Mouse (Mus musculus) lung, embryonic 14.5 days (tissue): ENCODE data around the gene Clstn3. TPM values are rescaled to one million over a fixed set of nuclear protein-coding genes. Genes with fewer than 3 reads are reported as not detected.
A peak's percentile ranks its signal among the peaks of the same experiment; 100 is the strongest.

Experiments
- ATAC-seq: fragments of 200-750 bp; cut with Nextera tagmentation; 2 replicates; pipeline ENCODE4 v1.8.0; 2017; ENCODE audit warnings: mild to moderate bottlenecking, moderate TSS enrichment, moderate library complexity; ENCODE audit not compliant: insufficient read depth
- DNase-seq: peaks from one replicate; pipeline ENCODE4 v3.0.0-alpha.2; 2015
- H3K27ac ChIP-seq: fragments of 300-500 bp; sonication (generic); 2 replicates; pipeline ENCODE4 v1.5.1; 2014; ENCODE audit warnings: low read depth, mild to moderate bottlenecking, moderate library complexity
- H3K27me3 ChIP-seq: fragments of 300-500 bp; sonication (generic); 2 replicates; pipeline ENCODE4 v1.6.1; 2014; ENCODE audit warnings: low read length, control low read depth; ENCODE audit not compliant: insufficient read depth
- H3K36me3 ChIP-seq: fragments of 300-500 bp; sonication (generic); 2 replicates; pipeline ENCODE4 v1.6.1; 2014; ENCODE audit warnings: control low read depth; ENCODE audit not compliant: insufficient read depth
- H3K4me1 ChIP-seq: fragments of 300-500 bp; sonication (generic); 2 replicates; pipeline ENCODE4 v1.6.1; 2014; ENCODE audit warnings: antibody characterized with exemption, control low read depth; ENCODE audit not compliant: insufficient read depth
- H3K4me2 ChIP-seq: fragments of 300-500 bp; sonication (generic); 2 replicates; pipeline ENCODE4 v1.6.1; 2014; ENCODE audit warnings: mild to moderate bottlenecking
- H3K4me3 ChIP-seq: fragments of 300-500 bp; sonication (generic); 2 replicates; pipeline ENCODE4 v1.5.1; 2014; ENCODE audit warnings: low read depth, low read length
- H3K9ac ChIP-seq: fragments of 300-500 bp; sonication (generic); 2 replicates; pipeline ENCODE4 v1.6.1; 2014
- H3K9me3 ChIP-seq: fragments of 300-500 bp; sonication (generic); 2 replicates; pipeline ENCODE4 v1.6.1; 2016; ENCODE audit warnings: low read depth, low read length, control low read depth
- CTCF ChIP-seq: IDR thresholded peaks from 2 replicates; pipeline ENCODE4 v1.5.1; 2016; ENCODE audit warnings: antibody characterized with exemption, low read depth
- WGBS: fragments of 180-500 bp; shearing (Covaris S2); extraction: QIAGEN DNeasy Blood & Tissue Kit; methylation state at CpG from one replicate; pipeline ENCODE4 v1.1.7; 2014; 5-methylcytosine and 5-hydroxymethylcytosine counted together
- polyA plus RNA-seq: library from polyadenylated mRNA; unstranded; fragments of >200 nt; fragmentation: Nextera tagmentation; extraction: Ambion mirVana; gene quantifications from 2 replicates; pipeline ENCODE4 v1.2.1, GENCODE M21; 2014

The Clstn3 gene
- polyA plus RNA-seq, 1 experiment from 2014 or later = 1.9 TPM

DNA sequence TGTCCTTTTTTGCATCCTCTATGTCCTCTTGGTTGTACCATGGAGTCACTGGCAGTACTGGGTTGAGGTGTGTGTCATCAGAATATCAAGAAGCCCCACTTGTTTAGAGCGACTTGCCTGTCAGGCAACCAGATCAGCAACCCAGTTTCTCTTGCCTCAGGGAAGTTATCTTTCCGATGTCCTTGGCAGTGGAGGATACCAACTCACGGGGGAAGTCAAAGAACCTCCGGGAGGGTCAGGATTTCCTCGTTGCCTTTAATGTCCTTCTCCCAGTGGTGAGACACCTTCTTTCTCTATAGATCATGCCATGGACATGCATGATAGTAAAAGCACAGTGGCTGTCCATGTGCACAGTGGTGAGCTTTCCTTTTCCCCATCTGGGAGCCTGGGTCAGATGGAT, 37.4 kb upstream of the Clstn3 start:
- WGBS = 79% methylated on average over 5 of the region's 5 CpGs
- H3K4me1 ChIP-seq = no peaks in the 10 kb centered on the region
- no peak for ATAC-seq
- no peaks in the 10 kb centered on the region for H3K27me3 ChIP-seq
- no peak overlapping the region for H3K4me3 ChIP-seq
- no peak for TF ChIP-seq CTCF
- no peak overlapping the region for H3K4me2 ChIP-seq
- H3K27ac ChIP-seq = no peak overlapping the region
- H3K9ac ChIP-seq = no peak overlapping the region
- no peaks in the 10 kb centered on the region for H3K36me3 ChIP-seq
- DNase-seq = no peak
- H3K9me3 ChIP-seq = no peaks in the 10 kb centered on the region

DNA sequence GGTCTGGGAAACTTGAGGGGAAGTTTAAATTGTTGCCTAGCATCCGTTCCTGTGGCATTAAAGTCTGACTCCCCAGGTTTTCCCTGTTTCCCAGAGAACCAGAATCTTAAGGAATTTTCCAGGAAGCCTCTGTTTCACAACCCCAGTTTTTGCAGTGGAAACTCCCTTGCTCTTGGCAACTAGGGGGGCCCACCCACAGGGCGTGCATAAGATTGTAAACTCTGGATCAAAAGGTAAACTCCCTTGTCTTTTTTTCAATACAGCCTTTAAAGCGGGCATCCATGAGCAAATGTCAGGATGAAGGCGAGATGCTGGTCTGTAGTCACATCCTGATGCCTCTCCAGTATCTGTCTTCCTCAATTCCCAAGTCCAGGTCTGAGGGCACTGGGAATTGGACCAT, 36.9 kb upstream of the Clstn3 start:
- no peak overlapping the region for H3K27ac ChIP-seq
- 69% methylated on average over 4 of the region's 4 CpGs for WGBS
- no peak for ATAC-seq

GRCm38 (mm10) chr6:124499914-124500566, 35.4 kb upstream of the Clstn3 start:
- Histone ChIP-seq H3K4me3 (no peak overlapping the region), H3K4me2 (no peak overlapping the region), H3K36me3 (no peaks in the 10 kb centered on the region), H3K4me1 (no peaks in the 10 kb centered on the region), H3K27me3 (no peaks in the 10 kb centered on the region), H3K9me3 (no peaks in the 10 kb centered on the region), H3K27ac (no peak overlapping the region), H3K9ac (no peak overlapping the region)
- 39% methylated on average over 10 of the region's 10 CpGs for WGBS
- TF ChIP-seq CTCF = no peak
- no peak for DNase-seq
- ATAC-seq = no peak

More for the DNA sequence above, 36.9 kb upstream of the Clstn3 start:
- Histone ChIP-seq H3K4me3 (no peak overlapping the region), H3K4me1 (no peaks in the 10 kb centered on the region), H3K9ac (no peak overlapping the region), H3K27me3 (no peaks in the 10 kb centered on the region), H3K36me3 (no peaks in the 10 kb centered on the region), H3K9me3 (no peaks in the 10 kb centered on the region), H3K4me2 (no peak overlapping the region)
- DNase-seq = no peak
- TF ChIP-seq CTCF = no peak

DNA sequence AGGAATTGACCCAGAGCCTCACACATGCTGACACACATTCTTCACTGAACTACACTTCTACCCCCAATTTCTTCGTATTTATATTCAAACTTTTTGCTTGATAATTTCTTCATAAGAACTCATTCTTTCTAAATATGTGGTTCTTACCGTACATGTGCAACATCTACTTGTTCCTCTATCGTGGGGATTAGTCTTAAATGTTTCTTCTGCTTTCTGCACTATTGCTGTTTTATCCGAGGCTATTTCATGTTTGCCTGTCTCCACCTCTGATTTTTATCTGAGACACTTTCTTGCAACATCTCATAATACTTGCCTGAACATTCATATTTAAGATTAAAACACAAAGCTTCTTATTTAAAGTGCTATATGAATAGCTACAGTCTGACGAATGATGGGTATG, 31.5 kb upstream of the Clstn3 start:
- WGBS = 88% methylated on average over 5 of the region's 5 CpGs
- no peaks in the 10 kb centered on the region for H3K36me3 ChIP-seq
- ATAC-seq (no peak), DNase-seq (no peak)
- TF ChIP-seq CTCF = no peak
- H3K4me1 ChIP-seq = no peaks in the 10 kb centered on the region
- no peaks in the 10 kb centered on the region for H3K9me3 ChIP-seq
- H3K4me3 ChIP-seq = no peak overlapping the region
- H3K4me2 ChIP-seq = no peak overlapping the region
- no peak overlapping the region for H3K9ac ChIP-seq
- no peaks in the 10 kb centered on the region for H3K27me3 ChIP-seq
- H3K27ac ChIP-seq = no peak overlapping the region

DNA sequence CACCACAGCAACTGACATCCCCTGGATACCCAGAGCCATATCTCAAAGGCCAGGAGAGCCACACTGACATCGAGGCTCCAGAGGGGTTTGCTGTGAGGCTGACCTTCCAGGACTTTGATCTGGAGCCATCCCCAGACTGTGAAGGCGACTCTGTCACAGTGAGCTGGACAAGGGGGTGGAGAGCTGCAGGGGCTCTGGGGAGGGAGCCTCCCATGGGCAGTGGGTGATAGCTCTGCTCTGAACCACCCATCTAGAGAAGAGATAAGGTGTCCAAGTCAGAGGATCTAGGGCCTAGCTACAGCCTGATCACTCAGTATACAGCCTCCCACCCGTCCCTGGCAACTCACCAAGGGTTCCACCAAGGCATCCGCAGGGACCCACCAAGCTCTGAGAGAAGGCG, 29.3 kb upstream of the Clstn3 start:
- no peak overlapping the region for H3K27ac ChIP-seq
- no peak for TF ChIP-seq CTCF
- DNase-seq (no peak), ATAC-seq (peak; percentile 13; the same call in 1 of the 2 replicates)
- no peaks in the 10 kb centered on the region for H3K36me3 ChIP-seq
- no peak overlapping the region for H3K9ac ChIP-seq
- H3K4me1 ChIP-seq = no peaks in the 10 kb centered on the region
- H3K4me3 ChIP-seq = no peak overlapping the region
- 59% methylated on average over 5 of the region's 5 CpGs for WGBS
- H3K9me3 ChIP-seq = no peaks in the 10 kb centered on the region
- H3K4me2 ChIP-seq = no peak overlapping the region
- H3K27me3 ChIP-seq = no peaks in the 10 kb centered on the region

DNA sequence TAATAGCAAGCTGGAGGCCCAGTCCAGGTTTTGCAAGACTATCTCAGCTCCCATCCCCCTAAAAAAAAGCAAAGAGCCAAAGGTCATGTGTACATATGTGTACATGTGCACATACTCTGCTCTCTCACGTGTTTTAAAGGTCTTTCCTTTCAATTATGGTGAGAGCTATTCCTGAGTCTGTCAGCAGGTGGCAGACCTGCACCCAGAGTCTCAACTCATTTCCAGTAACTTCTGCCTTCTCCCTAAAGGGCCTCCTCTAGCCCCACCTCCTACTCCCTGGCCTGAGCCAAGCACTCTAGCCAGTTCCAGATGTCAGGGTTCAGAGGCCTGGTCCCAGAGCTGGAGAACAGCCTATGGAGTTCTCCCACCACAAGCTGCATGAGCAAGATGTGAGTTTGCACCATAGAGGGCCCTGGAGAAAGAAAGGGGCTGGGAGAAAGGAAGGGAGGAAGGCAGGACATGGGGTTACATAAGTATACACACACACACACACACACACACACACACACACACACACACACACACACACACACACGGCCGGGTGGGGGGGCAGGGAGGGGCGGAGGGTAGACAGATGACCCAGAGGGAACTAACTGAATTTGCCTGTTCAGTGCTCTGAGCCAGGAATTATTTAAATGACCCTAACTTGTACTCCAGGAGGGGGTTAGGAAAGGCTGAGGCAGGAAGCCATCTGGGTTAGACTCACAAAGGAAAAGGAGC, 28.4 kb upstream of the Clstn3 start, which contains the start of gene C1rl:
TSS of gene C1rl (plus strand) at position 272 of the 720 bp plus-strand sequence.
- no peaks in the 10 kb centered on the region for H3K4me1 ChIP-seq
- no peak within 1 kb of the TSS for H3K4me2 ChIP-seq
- no peaks in the 10 kb centered on the region for H3K27me3 ChIP-seq
- no peak within 1 kb of the TSS for H3K4me3 ChIP-seq
- peak; percentile 75 for TF ChIP-seq CTCF
- H3K9ac ChIP-seq = no peak within 1 kb of the TSS
- ATAC-seq = peak; percentile 97
- 28% methylated on average over 4 of the region's 4 CpGs for WGBS
- peak within 1 kb of the TSS; percentile 24 for H3K27ac ChIP-seq
- H3K36me3 ChIP-seq = no peaks in the 10 kb centered on the region
- H3K9me3 ChIP-seq = no peaks in the 10 kb centered on the region
- DNase-seq = peak; percentile 89

DNA sequence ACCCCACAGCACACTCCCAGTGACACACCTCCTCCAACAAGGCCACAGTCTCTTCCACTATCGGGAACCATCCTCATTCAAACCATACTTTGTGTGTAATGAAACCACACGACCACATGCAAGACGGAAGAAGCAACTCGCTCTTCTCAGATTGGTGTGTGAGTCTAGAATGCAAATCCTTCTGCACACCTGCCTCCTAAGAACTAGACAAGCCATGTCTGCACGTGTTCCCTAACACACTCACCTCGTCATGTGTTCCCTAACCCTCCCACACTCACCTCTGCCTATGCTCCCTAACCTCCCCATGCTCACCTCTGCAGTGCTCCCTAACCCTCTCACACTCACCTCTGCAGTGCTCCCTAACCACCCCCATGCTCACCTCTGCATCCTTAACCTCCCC, 26.8 kb upstream of the Clstn3 start:
- Histone ChIP-seq H3K9ac (no peak overlapping the region), H3K4me2 (no peak overlapping the region), H3K27ac (no peak overlapping the region), H3K27me3 (no peaks in the 10 kb centered on the region), H3K36me3 (no peaks in the 10 kb centered on the region), H3K4me1 (no peaks in the 10 kb centered on the region), H3K4me3 (no peak overlapping the region), H3K9me3 (no peaks in the 10 kb centered on the region)
- ATAC-seq = no peak
- WGBS = 70% methylated on average over 6 of the region's 6 CpGs
- no peak for DNase-seq
- TF ChIP-seq CTCF = no peak
